Mouse (Mus musculus): ENCODE measurements around the gene Nprl2. TPM values are rescaled to one million over a fixed set of nuclear protein-coding genes. Genes with fewer than 3 reads are reported as not detected.

Nprl2 gene
- total RNA-seq, 2 experiments from 2014 or later, result 10.0 to 12.7 TPM

Other genes starting within 250 kb of the Nprl2 start
- gene Cish, start 246.2 kb upstream of the Nprl2 start, total RNA-seq (2021), result 10 to 100 TPM; 17.3 to 21.7 TPM
- 10 to 100 TPM; 14.0 to 14.5 TPM for gene Hemk1, start 203.9 kb upstream of the Nprl2 start, total RNA-seq (2021)
- 10 to 100 TPM; 16.9 to 18.1 TPM for gene 6430571L13Rik, start 201.6 kb upstream of the Nprl2 start, total RNA-seq (2021)
- 1 to 10 TPM; 2.6 to 2.7 TPM for gene Cacna2d2, start 142.6 kb upstream of the Nprl2 start, total RNA-seq (2021)
- gene Tmem115, start 8.3 kb upstream of the Nprl2 start, total RNA-seq (2021), result 10 to 100 TPM; 27.9 to 30.4 TPM
- 1 to 10 TPM; 4.6 to 5.9 TPM for gene Cyb561d2, start within 50 bp of the Nprl2 start, total RNA-seq (2021)
- gene Zmynd10, start 5.1 kb downstream of the Nprl2 start, total RNA-seq (2021), result not detected
- gene Rassf1, start 9.3 kb downstream of the Nprl2 start, total RNA-seq (2021), result 10 to 100 TPM; 31.1 to 39.6 TPM
- gene Tusc2, start 21.0 kb downstream of the Nprl2 start, total RNA-seq (2021), result 10 to 100 TPM; 20.3 to 21.5 TPM
- gene Hyal2, start 25.7 kb downstream of the Nprl2 start, total RNA-seq (2021), result 10 to 100 TPM; 21.8 to 32.0 TPM
- 1 to 10 TPM; 4.6 to 4.8 TPM for gene Hyal1, start 34.7 kb downstream of the Nprl2 start, total RNA-seq (2021)
- gene Naa80, start 36.7 kb downstream of the Nprl2 start, total RNA-seq (2021), result 10 to 100 TPM; 15.5 to 20.5 TPM
- gene Hyal3, start 38.6 kb downstream of the Nprl2 start, total RNA-seq (2021), result under 1 TPM; 0.66 to 0.78 TPM
- 10 to 100 TPM; 31.8 to 35.2 TPM for gene Ifrd2, start 45.4 kb downstream of the Nprl2 start, total RNA-seq (2021)
- 10 to 100 TPM; 50.9 to 52.0 TPM for gene Sema3b, start 67.0 kb downstream of the Nprl2 start, total RNA-seq (2021)
- 100 to 1,000 TPM; 307 to 340 TPM for gene Gnai2, start 93.1 kb downstream of the Nprl2 start, total RNA-seq (2021)
- 10 to 100 TPM; 10.6 to 11.3 TPM for gene Slc38a3, start 127.3 kb downstream of the Nprl2 start, total RNA-seq (2021)
- not detected for gene Gnat1, start 137.5 kb downstream of the Nprl2 start, total RNA-seq (2021)
- gene Sema3f, start 168.2 kb downstream of the Nprl2 start, total RNA-seq (2021), result 10 to 100 TPM; 26.4 to 27.2 TPM
- 100 to 1,000 TPM in 1 of 2 experiments, 10 to 100 TPM in 1; 73.6 to 101 TPM for gene Rbm5, start 228.8 kb downstream of the Nprl2 start, total RNA-seq (2021)

Measured in gastrocnemius, postnatal 4 days (tissue).